Mouse (Mus musculus) heart, adult 2 months (tissue): ENCODE results near the gene Rbm43. TPM values are rescaled to one million over a fixed set of nuclear protein-coding genes. Genes with fewer than 3 reads are reported as not detected.
A peak's percentile ranks its signal among the peaks of the same experiment; 100 is the strongest.

Experiments
- DNase-seq, 2 experiments: peaks; one replicate each; pipeline ENCODE4 v3.0.0; 2021
- H3K27ac ChIP-seq: fragments of 200-600 bp; 2 replicates; pipeline ENCODE4 v1.8.1; 2022
- H3K27me3 ChIP-seq: fragments of 200-500 bp; 2 replicates; pipeline ENCODE4 v1.6.1; 2012; ENCODE audit warnings: mild to moderate bottlenecking, low read length, inconsistent platforms, mixed read lengths; ENCODE audit not compliant: control insufficient read depth, insufficient read depth
- H3K36me3 ChIP-seq: fragments of 200-500 bp; 2 replicates; pipeline ENCODE4 v1.6.1; 2012; ENCODE audit warnings: low read length, inconsistent platforms; ENCODE audit not compliant: control insufficient read depth, insufficient read depth
- H3K4me1 ChIP-seq: fragments of 200-500 bp; 2 replicates; pipeline ENCODE4 v1.6.1; 2011; ENCODE audit warnings: low read length; ENCODE audit not compliant: control insufficient read depth, insufficient read depth
- H3K4me3 ChIP-seq: fragments of 200-600 bp; 2 replicates; pipeline ENCODE4 v1.8.1; 2022
- H3K79me2 ChIP-seq: fragments of 200-500 bp; replicated peaks from 2 replicates; pipeline ENCODE4 v1.6.1; 2012; ENCODE audit warnings: mild to moderate bottlenecking, inconsistent platforms, low read length, moderate library complexity, mixed read lengths; ENCODE audit not compliant: control insufficient read depth, insufficient read depth
- H3K9ac ChIP-seq: fragments of 200-500 bp; 2 replicates; pipeline ENCODE4 v1.6.1; 2012; ENCODE audit warnings: low read depth, mild to moderate bottlenecking, control low read depth, inconsistent platforms, low read length, mixed read lengths
- CTCF ChIP-seq: fragments of 200-600 bp; IDR thresholded peaks from 2 replicates; pipeline ENCODE4 v1.8.1; 2022; ENCODE audit warnings: antibody characterized with exemption, mild to moderate bottlenecking, moderate library complexity
- EP300 ChIP-seq: fragments of 200-500 bp; IDR thresholded peaks from 2 replicates; pipeline ENCODE4 v1.6.1; 2011; ENCODE audit warnings: low read depth, low read length, control low read depth; ENCODE audit not compliant: insufficient read depth
- POLR2A ChIP-seq: fragments of 200-500 bp; IDR thresholded peaks from 2 replicates; pipeline ENCODE4 v1.6.1; 2011; ENCODE audit warnings: mild to moderate bottlenecking, low read depth, low read length, control low read depth; ENCODE audit not compliant: insufficient read depth
- WGBS: fragments of 180-500 bp; shearing (Covaris S2); methylation state at CpG from one replicate; pipeline ENCODE4 v1.1.7; 2018; 5-methylcytosine and 5-hydroxymethylcytosine counted together
- intact Hi-C: fragments of 180-260 bp; cut with DNase I; formaldehyde crosslinking; loops from one replicate; pipeline ENCODE4 v1.15.1; 2025
- long read RNA-seq: library from polyadenylated mRNA; stranded (forward); transcript quantifications from one replicate; pipeline ENCODE4 v2.0.0, GENCODE M21; 2021
- polyA plus RNA-seq: library from polyadenylated mRNA; depleted of rRNA; stranded (reverse); fragments of >200 nt; gene quantifications from 2 replicates; pipeline ENCODE4 v1.2.3, GENCODE M21; 2012; rRNA removed
- total RNA-seq, 2 experiments: library from RNA; stranded (reverse); gene quantifications; 2 replicates each; pipeline ENCODE4 v1.2.3; 2021

Gene Rbm43
- total RNA-seq (1 to 10 TPM; 3.9 to 4.0 TPM), polyA plus RNA-seq (3.6 and 4.5 TPM in 2 replicates)
- long read RNA-seq, partial matches to known transcripts, result 0 of 3 reads
- long read RNA-seq, other reads (novel, unspliced or antisense), result 2 of 3 reads

DNA sequence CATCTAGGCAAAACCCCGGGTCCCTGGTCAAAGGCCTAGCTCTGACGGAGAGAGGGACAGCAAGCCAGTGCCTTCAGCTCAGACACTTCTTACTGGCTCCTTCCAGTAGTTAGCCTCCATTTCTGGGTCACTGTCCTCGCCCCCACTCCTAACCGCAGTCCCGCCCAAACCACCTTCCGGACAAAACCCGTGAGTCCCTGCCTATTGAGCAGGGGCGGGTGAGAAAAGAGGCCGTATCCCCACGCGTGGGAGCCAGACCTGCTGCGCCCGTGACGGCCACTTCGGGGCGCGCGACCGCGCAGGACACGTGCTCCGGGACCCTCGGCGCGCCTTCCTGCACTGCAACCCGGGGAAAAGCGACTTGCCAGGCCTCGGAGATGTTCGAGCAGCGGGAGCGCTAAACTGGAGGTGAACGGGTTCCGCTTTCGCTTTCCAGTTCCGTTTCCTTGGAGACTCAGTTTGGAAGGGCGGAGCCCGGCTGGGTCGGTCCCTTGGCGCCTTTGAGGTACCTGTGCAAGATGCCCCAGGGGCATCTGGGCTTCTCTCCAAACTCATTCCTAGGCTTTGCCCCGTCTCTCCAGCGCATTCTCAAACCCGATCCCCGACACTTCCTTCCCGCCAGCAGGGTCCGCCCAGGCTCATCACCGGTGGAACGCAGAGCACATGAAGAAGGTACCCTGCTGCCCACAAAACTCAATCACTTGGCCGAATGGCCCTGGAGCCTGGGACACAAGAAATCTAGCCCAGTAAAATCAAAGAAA, at the start of gene Rbm43:
Gene Rbm43 (minus strand): TSS at position 590 of the 761 bp plus-strand sequence.
- peaks cover 1% of the 10 kb centered on the region for H3K4me1 ChIP-seq
- peak within 1 kb of the TSS; percentile 78 for H3K9ac ChIP-seq
- H3K4me3 ChIP-seq, result peak within 1 kb of the TSS; percentile 56
- DNase-seq, result peak; percentile 83 to 86
- no peaks in the 10 kb centered on the region for H3K27me3 ChIP-seq
- under 1% methylated on average over 48 of the region's 48 CpGs for WGBS
- TF ChIP-seq CTCF (peak; percentile 66), POLR2A (0 out of 2 replicates have a peak, but pooled peaks have one; percentile 25), EP300 (no peak)
- H3K36me3 ChIP-seq, result no peaks in the 10 kb centered on the region
- intact Hi-C loops, result loop anchor here (2.0 kb wide), 2 partner anchors 38 to 136 kb away; partner anchors contain the start of gene Nmi
- no peaks in the 10 kb centered on the region for H3K79me2 ChIP-seq
- peak within 1 kb of the TSS; percentile 64 for H3K27ac ChIP-seq

- DNase-seq, result no peak
- TF ChIP-seq CTCF (no peak), EP300 (no peak), POLR2A (no peak)
- Histone ChIP-seq H3K4me3 (no peak overlapping the region), H3K9ac (no peak overlapping the region), H3K27ac (peak overlapping the region; percentile 48; the same call in 1 of the 2 replicates), H3K36me3 (no peaks in the 10 kb centered on the region), H3K79me2 (no peaks in the 10 kb centered on the region), H3K27me3 (no peaks in the 10 kb centered on the region), H3K4me1 (peaks cover 2% of the 10 kb centered on the region)
- WGBS, result 46% methylated on average over 13 of the region's 13 CpGs
- intact Hi-C loops, result no loop called here
Observed at GRCm38 (mm10) chr2:51982288-51982687, 47.3 kb upstream of the Rbm43 start.

DNA sequence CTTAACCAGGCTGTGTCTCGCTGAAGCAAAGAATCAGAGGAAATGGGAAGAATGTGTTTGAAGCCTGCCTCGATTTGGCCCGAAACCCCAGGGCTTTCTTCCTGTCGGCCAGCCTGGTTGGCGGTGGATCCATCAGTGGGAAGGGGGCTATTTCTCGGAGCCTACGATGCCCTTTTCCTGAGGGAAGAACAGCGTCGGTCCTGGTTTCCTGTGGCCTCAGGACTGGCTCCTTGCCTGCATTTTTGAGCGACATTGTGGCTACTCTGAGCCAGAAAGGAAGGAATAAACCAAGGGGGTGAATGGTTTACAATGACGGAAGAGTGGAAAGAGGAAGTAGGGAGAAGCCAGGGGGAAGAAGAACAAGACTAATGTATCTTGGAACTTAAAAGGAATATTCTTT, 46.7 kb upstream of the Rbm43 start:
- H3K4me1 ChIP-seq, result no peaks in the 10 kb centered on the region; the same call in 1 of the 2 replicates
- WGBS, result 30% methylated on average over 11 of the region's 11 CpGs
- intact Hi-C loops, result no loop called here
- peak; percentile 26 to 35 for DNase-seq
- no peaks in the 10 kb centered on the region for H3K36me3 ChIP-seq
- H3K27ac ChIP-seq, result peak overlapping the region; percentile 48
- H3K9ac ChIP-seq, result 0 out of 2 replicates have a peak overlapping the region, but pooled peaks have one; percentile 28
- peak overlapping the region; percentile 4; the same call in 1 of the 2 replicates for H3K4me3 ChIP-seq
- no peaks in the 10 kb centered on the region for H3K79me2 ChIP-seq
- H3K27me3 ChIP-seq, result no peaks in the 10 kb centered on the region
- TF ChIP-seq EP300 (no peak), POLR2A (no peak), CTCF (no peak)

- Histone ChIP-seq H3K4me3 (peak within 1 kb of the TSS; percentile 83), H3K36me3 (no peaks in the 10 kb centered on the region), H3K27me3 (no peaks in the 10 kb centered on the region), H3K9ac (peak within 1 kb of the TSS; percentile 97), H3K79me2 (peaks cover 1% of the 10 kb centered on the region; the same call in 1 of the 2 replicates), H3K27ac (peak within 1 kb of the TSS; percentile 95), H3K4me1 (peaks cover 8% of the 10 kb centered on the region)
- DNase-seq, result peak in 1 of 2 experiments; percentile 33
- WGBS, result 49% methylated on average over 9 of the region's 9 CpGs
- intact Hi-C loops, result loop anchor here (2.0 kb wide), 2 partner anchors 39 to 99 kb away; partner anchors contain the start of genes Rbm43 and Rif1
- TF ChIP-seq EP300 (no peak), CTCF (no peak)
Observed at GRCm38 (mm10) chr2:51973410-51973968, 38.5 kb upstream of the Rbm43 start, which contains the start of gene Nmi. TSS of gene Nmi (minus strand) at chr2:51973494.

- DNase-seq, result peak; percentile 78
- H3K9ac ChIP-seq, result peak overlapping the region; percentile 97
- peaks cover 1% of the 10 kb centered on the region; the same call in 1 of the 2 replicates for H3K79me2 ChIP-seq
- intact Hi-C loops, result loop anchor here (2.0 kb wide), 2 partner anchors 38 to 100 kb away; partner anchors contain the start of genes Rbm43 and Rif1
- H3K36me3 ChIP-seq, result no peaks in the 10 kb centered on the region
- H3K4me3 ChIP-seq, result peak overlapping the region; percentile 83
- WGBS, result 1% methylated on average over 40 of the region's 40 CpGs
- no peaks in the 10 kb centered on the region for H3K27me3 ChIP-seq
- peaks cover 8% of the 10 kb centered on the region for H3K4me1 ChIP-seq
- peak; percentile 69 for TF ChIP-seq POLR2A
- TF ChIP-seq CTCF, result no peak
- peak; percentile 59; the same call in 1 of the 2 replicates for TF ChIP-seq EP300
- peak overlapping the region; percentile 95 for H3K27ac ChIP-seq
Observed at GRCm38 (mm10) chr2:51972641-51973409, 37.9 kb upstream of the Rbm43 start.
